Mouse (Mus musculus) mesoderm, embryonic 11.5 days (tissue): Measurements from ENCODE around the gene Hrh3.

Experiments used
- DNase-seq: peaks from one replicate; pipeline ENCODE4 v3.0.0-alpha.2; 2012; ENCODE audit warnings: low read depth, low spot score

Gene Hrh3

GRCm38 (mm10) chr2:180103978-180104658 lies at the start of gene Hrh3:
TSS of gene Hrh3 (minus strand) at chr2:180104488.
- DNase-seq = peak; percentile 71

DNA sequence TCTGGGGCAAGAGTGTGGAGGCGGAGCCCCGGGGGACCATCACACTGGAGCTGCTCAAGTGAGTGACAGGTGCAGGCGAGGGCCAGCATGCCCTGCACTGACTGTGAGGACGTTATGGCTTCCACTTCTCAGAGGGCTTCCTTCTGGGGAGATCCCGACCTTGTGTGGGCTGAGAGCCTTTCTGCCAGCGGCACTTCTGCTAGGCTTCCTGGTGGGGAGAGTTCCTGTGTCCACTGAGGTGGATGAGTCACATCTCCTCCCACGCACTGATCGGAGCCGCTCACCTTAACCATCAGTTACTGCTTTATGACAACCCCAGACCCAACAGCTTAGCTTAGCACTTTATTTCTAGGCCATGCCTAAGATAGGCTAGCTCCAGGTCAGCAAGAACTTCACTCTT lies 44.3 kb upstream of the Hrh3 start:
- DNase-seq = no peak

GRCm38 (mm10) chr2:180147379-180147778 lies 43.1 kb upstream of the Hrh3 start:
- no peak for DNase-seq

DNA sequence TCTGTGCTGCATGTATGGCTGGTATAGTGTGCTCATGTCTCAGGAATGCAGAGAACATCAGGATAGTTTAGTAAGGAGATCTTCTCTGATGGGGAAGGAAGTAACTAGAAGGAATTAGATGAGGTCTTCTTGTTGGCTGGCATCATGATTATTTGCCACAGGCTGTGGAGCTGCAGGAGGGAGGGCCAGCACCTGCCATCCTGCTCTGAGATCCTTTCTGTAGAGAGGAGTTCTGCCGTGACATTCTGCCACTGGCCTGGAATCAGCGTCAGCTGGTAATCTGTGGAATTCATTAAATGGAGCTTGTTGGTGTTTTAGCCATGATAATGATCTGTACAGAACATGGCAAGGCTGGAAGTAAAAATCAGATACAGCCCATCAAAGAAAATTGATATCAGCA lies 41.8 kb upstream of the Hrh3 start:
- DNase-seq = no peak

DNA sequence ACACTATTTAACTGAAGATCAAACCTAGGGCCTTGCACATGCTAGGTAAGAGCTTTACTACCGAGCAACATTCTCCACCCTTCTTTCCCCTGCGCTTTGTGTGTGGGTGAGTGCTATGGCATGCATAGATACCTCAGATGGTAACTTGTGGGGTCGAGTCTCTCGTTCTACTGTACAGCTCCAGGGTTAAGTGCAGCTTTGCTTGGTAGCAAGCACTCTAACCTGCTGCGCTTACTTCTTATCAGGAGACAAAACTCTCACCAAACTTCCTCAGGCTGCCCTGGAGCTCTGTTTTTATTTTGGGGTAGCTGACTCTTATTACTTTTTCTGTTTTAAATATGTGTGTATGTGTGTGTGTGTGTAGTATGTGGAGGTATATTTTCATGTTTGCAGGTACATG lies 31.1 kb upstream of the Hrh3 start:
- no peak for DNase-seq

- DNase-seq = no peak
These were observed 29.6 kb upstream of the Hrh3 start for GRCm38 (mm10) chr2:180133911-180134310.

DNA sequence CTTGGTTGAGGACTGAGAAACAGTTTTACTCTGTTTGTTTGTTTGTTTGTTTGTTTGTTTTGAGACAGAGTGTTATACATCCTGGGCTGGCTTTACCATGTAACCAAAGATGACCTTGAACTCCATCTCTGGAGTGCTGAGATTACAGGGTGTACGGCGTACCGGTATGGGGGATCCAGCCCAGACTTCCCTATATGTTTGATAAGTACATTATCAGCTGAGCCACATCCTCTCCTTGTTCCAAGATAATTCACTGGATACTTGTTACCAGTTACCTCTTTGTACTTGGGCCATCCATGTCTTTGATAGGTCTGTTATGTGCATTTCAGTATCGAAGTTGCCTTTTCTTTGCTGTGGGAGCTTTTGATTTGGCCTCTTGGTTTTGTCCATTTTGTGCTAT lies 28.9 kb upstream of the Hrh3 start:
- DNase-seq = no peak

DNA sequence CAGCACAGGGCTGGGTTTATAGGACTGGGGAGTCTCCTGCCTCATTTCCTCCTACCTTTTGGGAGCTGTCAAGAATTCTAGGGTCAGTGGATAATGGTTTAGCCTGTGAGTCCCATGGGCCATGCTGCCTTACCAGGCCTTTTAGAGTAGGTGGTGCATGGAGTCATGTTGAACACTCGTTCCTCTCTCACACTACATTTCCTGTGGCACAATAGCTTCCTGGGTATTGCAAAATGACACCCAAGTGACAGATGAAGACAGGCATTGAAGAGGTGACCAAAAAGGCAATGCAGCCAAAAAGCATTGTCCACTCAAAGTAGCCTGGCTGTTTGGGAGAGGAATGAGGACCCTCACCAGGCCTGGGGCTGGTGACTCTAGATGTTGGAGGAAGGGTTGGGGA lies 23.4 kb upstream of the Hrh3 start:
- DNase-seq = no peak

- no peak for DNase-seq
These were observed 21.9 kb upstream of the Hrh3 start for GRCm38 (mm10) chr2:180126195-180126594.

DNA sequence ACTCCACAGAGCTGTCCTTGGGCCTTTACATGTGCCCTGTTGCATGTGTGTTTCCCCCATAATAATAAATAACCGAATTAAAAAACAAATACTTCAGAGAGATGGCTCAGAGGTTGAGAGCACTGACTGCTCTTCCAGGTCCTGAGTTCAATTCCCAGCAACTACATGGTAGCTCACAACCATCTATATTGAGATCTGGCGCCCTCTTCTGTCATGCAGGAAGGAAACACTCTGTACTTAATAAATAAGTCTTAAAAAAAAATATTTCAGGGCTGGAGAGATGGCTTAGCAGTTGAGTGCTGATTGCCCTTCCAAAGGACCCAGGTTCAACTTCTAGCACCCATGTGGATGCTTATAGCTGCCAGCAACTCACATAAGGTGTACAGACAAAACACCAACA lies 19.9 kb upstream of the Hrh3 start:
- DNase-seq = no peak

GRCm38 (mm10) chr2:180120292-180120761 lies 16.0 kb upstream of the Hrh3 start:
- DNase-seq = no peak

DNA sequence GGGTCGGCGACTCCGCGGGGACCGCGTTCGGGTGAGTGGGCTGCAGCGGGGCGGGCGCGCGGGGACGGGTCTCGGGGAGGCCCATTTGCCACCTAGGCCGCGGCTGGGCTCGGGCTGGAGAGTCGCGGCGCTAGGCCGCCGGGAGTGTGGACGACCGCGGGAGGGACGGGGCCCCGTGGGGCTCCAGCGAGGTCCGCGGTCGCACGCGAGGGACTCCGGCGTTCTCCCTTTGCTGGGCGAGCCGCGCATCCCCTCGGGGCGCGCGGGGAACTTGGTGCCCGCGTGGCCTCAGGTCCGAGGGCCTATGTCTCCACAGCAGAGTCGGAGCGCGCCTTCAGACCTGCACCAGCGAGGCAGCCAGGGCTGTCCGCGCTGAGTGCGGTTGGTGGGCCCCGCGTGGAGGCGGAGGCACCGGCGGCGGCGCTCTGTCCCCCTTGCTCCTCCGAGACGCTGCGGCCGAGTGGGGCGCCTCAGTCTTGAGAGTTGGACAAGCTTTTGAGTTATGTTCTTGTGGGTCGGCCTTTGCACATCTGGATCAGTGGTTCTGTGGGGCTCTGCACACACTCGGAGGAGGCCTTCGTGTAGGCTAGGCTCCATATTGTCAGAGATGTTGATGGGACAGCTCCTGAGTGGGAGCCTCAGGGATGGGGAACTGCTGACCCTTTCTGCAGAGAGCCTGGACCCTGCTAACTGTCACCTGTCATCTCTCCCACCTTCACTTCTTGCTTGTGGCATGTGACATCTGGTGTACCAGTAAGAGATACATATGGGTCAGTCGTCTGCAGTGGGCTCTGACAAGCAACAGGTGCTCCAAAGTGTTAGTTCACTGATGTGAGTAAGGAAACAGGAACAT lies 15.4 kb upstream of the Hrh3 start:
- DNase-seq = peak; percentile 56

DNA sequence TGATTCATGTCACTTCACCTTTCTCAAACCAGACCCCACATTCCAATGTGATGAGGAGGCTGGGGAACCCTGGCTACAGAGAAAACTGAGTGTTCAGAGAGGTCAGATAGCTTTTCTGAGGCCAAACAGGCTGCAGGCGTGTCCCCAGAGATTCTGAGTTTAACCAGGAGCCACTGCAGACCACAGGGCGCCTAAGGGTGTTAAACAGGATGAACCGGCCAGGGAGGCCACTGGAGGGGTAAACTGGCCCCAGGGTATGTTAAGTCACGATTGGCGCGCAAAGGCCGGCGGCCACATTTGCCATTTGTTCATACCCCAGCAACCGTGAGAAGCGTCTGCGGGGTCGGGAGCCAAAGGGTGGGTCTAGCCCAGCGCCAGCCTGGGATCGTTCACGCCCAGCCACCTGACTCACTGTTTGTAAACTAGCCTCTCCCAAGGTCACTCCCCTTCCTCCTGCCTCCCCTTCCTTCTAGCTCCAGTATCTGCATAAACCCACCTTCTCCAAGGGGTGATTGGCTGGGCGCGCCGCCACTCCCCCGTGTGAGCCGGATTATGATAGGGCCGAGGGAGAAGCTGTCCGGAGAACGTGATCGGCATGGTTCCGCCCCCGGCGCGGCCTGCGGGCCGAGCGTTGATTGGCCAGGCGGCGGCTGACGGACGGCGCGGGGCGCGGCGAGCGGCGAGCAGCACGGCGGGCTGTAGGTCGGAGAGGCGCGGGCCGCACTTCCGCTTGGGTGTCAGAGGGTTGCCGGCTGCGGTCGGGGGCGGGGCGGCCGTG lies 14.6 kb upstream of the Hrh3 start, which contains the start of gene Osbpl2:
Gene Osbpl2 (plus strand): TSS at position 646 of the 778 bp plus-strand sequence.
- DNase-seq = peak; percentile 99

DNA sequence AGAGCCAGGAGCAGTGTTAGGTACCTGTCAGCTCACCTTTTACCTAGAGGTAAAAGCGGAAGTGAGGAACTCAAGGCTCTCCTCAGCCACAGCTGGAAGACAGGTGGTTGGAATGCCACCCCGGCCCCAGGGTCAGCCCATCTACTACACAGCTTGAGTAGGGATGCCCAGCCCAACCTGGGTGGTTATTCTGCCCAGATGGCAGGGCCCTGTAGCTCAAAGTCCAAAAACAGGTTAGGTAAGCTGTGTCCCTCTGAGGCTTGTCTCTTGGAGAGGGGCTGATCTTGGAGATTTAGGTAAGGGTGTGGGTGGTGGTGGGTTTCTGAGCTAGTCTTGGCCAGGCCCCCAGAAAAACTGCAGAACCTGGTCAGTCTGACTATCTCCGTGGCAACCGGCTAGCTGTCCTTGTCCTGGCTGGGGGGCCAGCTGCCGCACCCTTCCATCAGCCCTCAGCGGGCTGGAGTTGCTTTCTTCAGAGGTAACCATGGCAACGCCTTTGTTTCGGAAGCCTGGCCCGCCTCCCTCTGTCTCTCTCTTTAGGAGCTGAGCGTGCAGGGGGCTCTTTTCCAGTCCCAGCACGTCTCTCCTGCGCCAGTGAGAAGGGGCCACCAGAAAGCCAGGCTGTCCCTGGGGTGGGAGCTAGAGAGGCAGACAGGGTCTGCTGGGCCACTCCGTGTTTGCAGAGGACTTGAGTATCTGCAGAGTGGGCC lies 13.4 kb upstream of the Hrh3 start:
- DNase-seq = peak; percentile 83

DNA sequence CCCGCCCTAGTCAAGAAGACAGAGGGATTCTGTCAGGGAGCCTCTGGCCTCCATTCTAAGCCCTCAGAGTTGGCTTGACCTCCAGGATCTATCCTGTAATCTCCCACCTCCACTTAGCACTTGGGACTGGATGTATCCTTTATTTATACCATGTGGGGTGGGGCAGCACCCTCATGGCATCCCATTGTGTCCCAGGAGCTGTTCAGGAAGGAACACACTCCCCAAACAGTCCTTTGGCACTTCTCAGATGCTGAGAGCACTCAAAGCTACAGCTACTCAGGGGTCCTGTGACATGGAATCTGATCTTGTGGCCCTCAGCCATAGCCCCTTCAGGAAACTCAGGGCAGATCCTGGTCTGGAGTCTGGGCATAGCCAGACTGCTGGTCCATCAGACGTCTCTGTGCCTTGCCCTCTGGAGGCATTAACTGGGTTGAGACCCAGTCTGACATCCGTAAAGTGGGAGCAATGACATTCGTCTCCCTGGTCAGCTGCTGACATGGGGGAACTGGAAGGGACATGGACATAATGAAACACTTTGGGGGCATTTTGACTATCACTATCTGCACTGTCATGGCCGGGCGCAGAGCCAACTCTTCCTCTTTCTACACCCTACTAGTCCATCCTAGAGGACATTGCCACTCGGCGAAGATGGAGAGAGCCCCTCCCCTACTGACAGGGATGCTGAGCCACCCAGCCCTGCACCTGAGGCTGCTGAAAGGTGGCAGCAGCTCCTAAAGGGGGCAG lies 12.6 kb upstream of the Hrh3 start:
- DNase-seq = no peak

- DNase-seq = no peak
These were observed 11.8 kb upstream of the Hrh3 start for GRCm38 (mm10) chr2:180116081-180116493.

GRCm38 (mm10) chr2:180115279-180115678 lies 11.0 kb upstream of the Hrh3 start:
- DNase-seq = no peak

DNA sequence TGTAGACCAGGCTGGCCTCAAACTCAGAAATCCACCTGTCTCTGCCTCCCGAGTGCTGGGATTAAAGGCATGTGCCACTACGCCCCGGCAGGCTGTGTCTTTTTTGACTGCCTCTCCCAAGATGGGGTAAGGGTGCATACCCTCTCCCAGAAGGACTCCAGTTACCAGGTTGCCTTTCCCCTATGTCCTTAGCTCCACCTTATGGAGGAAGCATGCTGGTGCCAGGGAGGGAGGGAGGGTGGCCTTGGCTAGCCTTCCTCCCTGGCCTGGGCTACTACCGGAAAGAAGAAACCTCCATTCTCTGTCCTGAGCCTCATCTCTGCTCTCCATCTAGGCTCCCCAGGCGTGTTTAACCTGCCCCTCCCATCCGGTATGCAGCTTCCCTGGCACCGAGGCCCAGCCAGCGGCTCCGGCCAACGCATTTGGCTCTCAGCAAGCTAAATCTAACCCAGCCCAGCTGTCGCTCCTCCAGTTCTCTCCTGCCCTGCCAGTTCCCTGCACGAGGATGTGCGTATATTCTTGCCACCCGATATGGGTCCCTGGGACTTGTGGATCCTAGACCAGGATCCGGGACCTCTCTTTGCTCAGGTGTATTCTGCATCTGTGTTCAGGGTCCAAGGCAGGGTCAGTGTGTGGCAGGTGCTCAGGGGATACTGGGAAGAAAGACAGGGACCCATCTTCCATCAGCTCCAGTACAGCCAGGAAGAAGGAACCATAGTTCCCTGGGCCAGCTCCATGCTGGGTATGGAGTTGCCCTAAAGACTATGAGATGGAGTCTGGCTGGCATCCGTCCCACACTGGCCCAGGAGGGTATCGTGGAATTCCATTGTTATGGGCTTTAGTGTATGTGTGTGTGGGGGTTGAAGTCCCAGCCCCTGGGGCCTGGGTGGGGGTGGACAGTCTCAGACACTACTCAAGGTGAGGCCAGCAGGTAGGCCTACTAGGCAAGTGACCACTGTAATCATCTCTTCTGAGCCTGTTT lies 9.9 kb upstream of the Hrh3 start:
- DNase-seq = no peak

DNA sequence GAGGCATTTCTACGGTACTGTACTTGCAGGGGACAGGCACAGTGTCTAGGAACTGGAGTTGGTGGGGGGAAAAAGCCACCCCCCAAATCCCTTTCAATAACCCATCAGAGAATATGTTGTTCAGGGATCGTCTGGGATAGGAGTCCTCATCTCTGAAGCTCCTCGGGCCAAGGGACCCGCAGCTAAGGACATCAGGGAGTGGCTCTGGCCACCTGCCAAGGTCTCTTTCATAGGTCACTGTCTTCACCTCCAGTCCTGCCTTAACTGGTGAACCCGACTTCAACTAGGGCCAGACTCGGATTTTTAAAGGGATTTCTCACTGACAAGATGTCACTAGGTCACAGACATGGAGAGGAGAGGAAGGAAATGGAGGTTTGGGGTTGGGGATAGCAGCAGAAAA lies 4.0 kb upstream of the Hrh3 start:
- no peak for DNase-seq

- no peak for DNase-seq
These were observed 2.8 kb upstream of the Hrh3 start for GRCm38 (mm10) chr2:180107081-180107480.
